Mouse (Mus musculus): Measurements from ENCODE around the gene Lrrc3c.

Gene Lrrc3c

GRCm38 (mm10) chr11:98597991-98598390 lies at the start of gene Lrrc3c:
Gene Lrrc3c, plus strand, starts transcription at chr11:98598291.
- no peak for DNase-seq (ENCODE audit: low spot score in 2 of 2)

- peak in 1 of 2 experiments; percentile 29 for DNase-seq (ENCODE audit: low spot score in 2 of 2)
Measured at GRCm38 (mm10) chr11:98549363-98549762, 48.7 kb upstream of the Lrrc3c start.

GRCm38 (mm10) chr11:98550311-98550974 lies 47.6 kb upstream of the Lrrc3c start:
- peak in 1 of 2 experiments; percentile 14 for DNase-seq (ENCODE audit: low spot score in 2 of 2)

- peak; percentile 85 for DNase-seq (ENCODE audit: low spot score in 2 of 2)
Measured at GRCm38 (mm10) chr11:98550975-98551828, 46.9 kb upstream of the Lrrc3c start, which contains the start of gene Zpbp2. Gene Zpbp2, plus strand, starts transcription at chr11:98551097.

- peak in 1 of 2 experiments; percentile 44 for DNase-seq (ENCODE audit: low spot score in 2 of 2)
Measured at GRCm38 (mm10) chr11:98553966-98554365, 44.1 kb upstream of the Lrrc3c start.

- peak in 1 of 2 experiments; percentile 52 for DNase-seq (ENCODE audit: low spot score in 2 of 2)
Measured at GRCm38 (mm10) chr11:98555124-98555700, 42.9 kb upstream of the Lrrc3c start.

GRCm38 (mm10) chr11:98560942-98561341 lies 37.1 kb upstream of the Lrrc3c start:
- peak in 1 of 2 experiments; percentile 1 for DNase-seq (ENCODE audit: low spot score in 2 of 2)

- DNase-seq (ENCODE audit: low spot score in 2 of 2) = no peak
Measured at GRCm38 (mm10) chr11:98563025-98563424, 35.1 kb upstream of the Lrrc3c start.

- peak in 1 of 2 experiments; percentile 26 for DNase-seq (ENCODE audit: low spot score in 2 of 2)
Measured at GRCm38 (mm10) chr11:98563921-98564414, 34.1 kb upstream of the Lrrc3c start.

- DNase-seq (ENCODE audit: low spot score in 2 of 2) = no peak
Measured at GRCm38 (mm10) chr11:98568326-98568725, 29.8 kb upstream of the Lrrc3c start.

GRCm38 (mm10) chr11:98569461-98569860 lies 28.6 kb upstream of the Lrrc3c start:
- no peak for DNase-seq (ENCODE audit: low spot score in 2 of 2)

GRCm38 (mm10) chr11:98577776-98578175 lies 20.3 kb upstream of the Lrrc3c start:
- DNase-seq (ENCODE audit: low spot score in 2 of 2) = no peak

GRCm38 (mm10) chr11:98580301-98581121 lies 17.6 kb upstream of the Lrrc3c start:
- no peak for DNase-seq (ENCODE audit: low spot score in 2 of 2)

- DNase-seq (ENCODE audit: low spot score in 2 of 2) = no peak
Measured at GRCm38 (mm10) chr11:98581286-98582029, 16.6 kb upstream of the Lrrc3c start.

GRCm38 (mm10) chr11:98582030-98582388 lies 16.1 kb upstream of the Lrrc3c start:
- DNase-seq (ENCODE audit: low spot score in 2 of 2) = no peak

GRCm38 (mm10) chr11:98582551-98583264 lies 15.4 kb upstream of the Lrrc3c start:
- DNase-seq (ENCODE audit: low spot score in 2 of 2) = no peak

- no peak for DNase-seq (ENCODE audit: low spot score in 2 of 2)
Measured at GRCm38 (mm10) chr11:98583265-98583552, 14.9 kb upstream of the Lrrc3c start.

- DNase-seq (ENCODE audit: low spot score in 2 of 2) = no peak
Measured at GRCm38 (mm10) chr11:98583571-98583970, 14.5 kb upstream of the Lrrc3c start.

GRCm38 (mm10) chr11:98584146-98584545 lies 13.9 kb upstream of the Lrrc3c start:
- no peak for DNase-seq (ENCODE audit: low spot score in 2 of 2)

GRCm38 (mm10) chr11:98584629-98585177 lies 13.4 kb upstream of the Lrrc3c start:
- DNase-seq (ENCODE audit: low spot score in 2 of 2) = no peak
